Mouse (Mus musculus) CD4-positive helper T cell, adult 2 months (primary cell): ENCODE data around the gene Serpine1.
A peak's percentile ranks its signal among the peaks of the same experiment; 100 is the strongest.

ENCODE experiments used
- DNase-seq: peaks from one replicate; pipeline ENCODE4 v3.0.0-alpha.2; 2012; ENCODE audit warnings: low read depth, missing footprints, low spot score

The Serpine1 gene

GRCm38 (mm10) chr5:137025132-137025531 lies 46.9 kb downstream of the Serpine1 start:
- DNase-seq, result peak; percentile 77

DNA sequence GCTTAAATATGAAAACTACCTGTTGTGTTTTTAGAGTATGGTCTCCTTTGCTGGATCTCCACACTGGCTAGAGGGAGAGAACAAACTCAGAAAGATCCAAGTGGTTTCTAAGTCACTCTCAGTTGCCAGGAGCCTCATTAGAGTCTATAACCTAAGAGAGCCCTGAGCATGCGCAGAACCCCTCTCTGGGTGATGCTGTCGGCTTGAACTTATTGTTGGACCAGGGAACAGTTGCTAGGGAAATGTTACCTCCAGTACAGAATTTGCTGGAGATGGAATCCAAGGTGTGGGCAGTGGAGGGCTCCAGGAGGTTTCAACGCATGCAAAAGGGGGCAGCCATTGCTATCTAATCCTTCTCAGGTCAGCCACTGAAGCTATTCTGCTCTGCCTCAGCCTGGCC lies 47.8 kb downstream of the Serpine1 start:
- DNase-seq, result no peak

DNA sequence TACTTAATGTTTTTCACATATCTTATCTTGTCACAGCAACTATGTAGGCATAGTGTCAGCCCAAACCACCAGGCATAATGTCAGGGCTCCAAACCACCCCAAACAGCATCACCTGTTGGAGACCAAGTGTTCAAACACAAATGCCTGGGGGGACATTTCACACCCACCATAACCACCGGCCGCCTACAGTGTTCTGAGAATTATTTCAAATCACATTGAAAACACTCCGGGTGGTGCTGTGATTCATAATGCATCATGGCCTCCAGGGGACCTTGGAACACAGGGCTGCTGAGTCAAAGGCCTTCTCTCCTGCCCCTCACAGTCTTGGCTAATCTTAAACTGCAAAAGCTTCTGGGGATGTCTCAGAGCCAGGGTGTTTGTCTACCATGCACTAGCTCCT lies 56.2 kb downstream of the Serpine1 start:
- DNase-seq, result no peak

DNA sequence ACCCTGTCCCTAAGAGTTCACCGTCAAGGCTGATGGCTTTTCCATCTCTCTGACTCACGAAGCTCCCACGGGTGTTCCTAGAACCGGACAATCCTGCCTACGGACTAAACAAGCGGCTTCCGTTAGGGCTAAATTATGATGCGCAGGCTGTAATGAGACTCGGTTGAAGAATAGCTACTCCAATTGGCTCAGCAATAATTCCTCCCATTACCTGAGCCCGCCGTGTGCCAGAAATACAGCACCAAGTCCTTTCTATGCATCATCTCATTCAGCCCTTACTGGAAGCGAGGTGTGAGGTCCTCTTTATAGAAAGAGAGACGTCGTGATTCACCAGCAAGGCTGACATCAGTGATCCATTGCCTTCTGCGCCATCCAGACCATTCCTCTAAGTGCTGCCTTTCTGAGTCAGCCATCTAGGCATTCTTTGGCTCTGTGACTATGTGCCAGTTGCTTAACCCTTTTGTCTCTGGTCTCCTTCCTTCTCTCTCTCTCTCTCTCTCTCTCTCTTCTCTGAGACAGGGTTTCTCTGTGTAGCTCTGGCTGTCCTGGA lies 59.6 kb downstream of the Serpine1 start:
- no peak for DNase-seq
